Mouse (Mus musculus): ENCODE measurements around the gene Adcy7.

DNA sequence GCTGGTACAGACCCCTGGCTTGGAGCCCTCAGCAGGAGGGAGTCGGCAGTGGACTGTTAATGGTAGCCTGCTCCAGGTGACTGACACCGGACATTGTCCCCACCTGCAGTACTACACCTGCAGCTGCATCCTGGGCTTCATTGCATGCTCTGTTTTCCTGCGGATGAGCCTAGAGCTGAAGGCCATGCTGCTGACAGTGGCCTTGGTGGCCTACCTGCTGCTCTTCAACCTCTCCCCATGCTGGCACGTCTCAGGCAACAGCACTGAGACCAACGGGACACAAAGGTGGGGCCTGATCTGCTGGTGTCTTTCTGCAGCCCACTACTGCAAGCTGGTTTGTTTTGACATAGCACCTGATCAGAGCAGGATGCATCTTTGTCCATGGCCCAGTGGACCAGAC lies 51.3 kb downstream of the Adcy7 start:
- no peak for TF ChIP-seq CTCF (IDR thresholded peaks at IDR 0.05; ENCODE audit: low read depth, low read length)
- TF ChIP-seq POLR2A (IDR thresholded peaks at IDR 0.05; ENCODE audit: extremely low read depth, insufficient read depth, low read length): no peak
